Mouse (Mus musculus): ENCODE measurements around the gene Arhgef2. TPM values are rescaled to one million over a fixed set of nuclear protein-coding genes. Genes with fewer than 3 reads are reported as not detected.
A peak's percentile ranks its signal among the peaks of the same experiment; 100 is the strongest.

The Arhgef2 gene
- polyA plus RNA-seq, 1 experiment from 2014 or later, result 210 TPM

- Histone ChIP-seq H3K9ac (replicated peaks; ENCODE audit: low read depth, low read length) (no peak overlapping the region), H3K4me2 (ENCODE audit: low read length) (no peak overlapping the region), H3K4me3 (replicated peaks; ENCODE audit: low read length) (no peak overlapping the region), H3K36me3 (ENCODE audit: control insufficient read depth, insufficient read depth) (peaks cover 25% of the 10 kb centered on the region), H3K9me3 (ENCODE audit: control insufficient read depth, low read length) (no peaks in the 10 kb centered on the region), H3K4me1 (replicated peaks; ENCODE audit: control insufficient read depth, insufficient read depth, low read length) (peaks cover 37% of the 10 kb centered on the region), H3K27me3 (replicated peaks; ENCODE audit: control insufficient read depth, insufficient read depth, low read length) (no peaks in the 10 kb centered on the region), H3K27ac (ENCODE audit: low read length) (no peak overlapping the region)
- ATAC-seq, result no peak
- 83% methylated on average over 13 of the region's 13 CpGs for WGBS
Observed at GRCm38 (mm10) chr3:88629244-88629643, 23.5 kb downstream of the Arhgef2 start.

GRCm38 (mm10) chr3:88630018-88630417, 24.3 kb downstream of the Arhgef2 start:
- H3K27ac ChIP-seq (ENCODE audit: low read length), result no peak overlapping the region
- H3K4me2 ChIP-seq (ENCODE audit: low read length), result no peak overlapping the region
- H3K9ac ChIP-seq (replicated peaks; ENCODE audit: low read depth, low read length), result no peak overlapping the region
- peaks cover 29% of the 10 kb centered on the region for H3K4me1 ChIP-seq (replicated peaks; ENCODE audit: control insufficient read depth, insufficient read depth, low read length)
- H3K4me3 ChIP-seq (replicated peaks; ENCODE audit: low read length), result no peak overlapping the region
- peaks cover 33% of the 10 kb centered on the region for H3K36me3 ChIP-seq (ENCODE audit: control insufficient read depth, insufficient read depth)
- no peaks in the 10 kb centered on the region for H3K27me3 ChIP-seq (replicated peaks; ENCODE audit: control insufficient read depth, insufficient read depth, low read length)
- WGBS, result 77% methylated on average over 9 of the region's 9 CpGs
- ATAC-seq, result no peak
- H3K9me3 ChIP-seq (ENCODE audit: control insufficient read depth, low read length), result no peaks in the 10 kb centered on the region

- 62% methylated on average over 6 of the region's 6 CpGs for WGBS
- H3K4me2 ChIP-seq (ENCODE audit: low read length), result no peak overlapping the region
- no peak for ATAC-seq
- peaks cover 20% of the 10 kb centered on the region for H3K4me1 ChIP-seq (replicated peaks; ENCODE audit: control insufficient read depth, insufficient read depth, low read length)
- no peaks in the 10 kb centered on the region for H3K9me3 ChIP-seq (ENCODE audit: control insufficient read depth, low read length)
- no peak overlapping the region for H3K27ac ChIP-seq (ENCODE audit: low read length)
- H3K9ac ChIP-seq (replicated peaks; ENCODE audit: low read depth, low read length), result no peak overlapping the region
- no peaks in the 10 kb centered on the region for H3K27me3 ChIP-seq (replicated peaks; ENCODE audit: control insufficient read depth, insufficient read depth, low read length)
- H3K36me3 ChIP-seq (ENCODE audit: control insufficient read depth, insufficient read depth), result peaks cover 42% of the 10 kb centered on the region
- H3K4me3 ChIP-seq (replicated peaks; ENCODE audit: low read length), result no peak overlapping the region
Observed at GRCm38 (mm10) chr3:88630849-88631341, 25.1 kb downstream of the Arhgef2 start.

GRCm38 (mm10) chr3:88631921-88632587, 26.3 kb downstream of the Arhgef2 start:
- no peak overlapping the region for H3K27ac ChIP-seq (ENCODE audit: low read length)
- H3K9ac ChIP-seq (replicated peaks; ENCODE audit: low read depth, low read length), result no peak overlapping the region
- no peak overlapping the region for H3K4me3 ChIP-seq (replicated peaks; ENCODE audit: low read length)
- ATAC-seq, result 0 out of 2 replicates have a peak, but pooled peaks have one; percentile 5
- H3K36me3 ChIP-seq (ENCODE audit: control insufficient read depth, insufficient read depth), result peaks cover 53% of the 10 kb centered on the region
- H3K27me3 ChIP-seq (replicated peaks; ENCODE audit: control insufficient read depth, insufficient read depth, low read length), result no peaks in the 10 kb centered on the region
- H3K4me1 ChIP-seq (replicated peaks; ENCODE audit: control insufficient read depth, insufficient read depth, low read length), result peaks cover 9% of the 10 kb centered on the region
- WGBS, result 87% methylated on average over 12 of the region's 12 CpGs
- no peaks in the 10 kb centered on the region for H3K9me3 ChIP-seq (ENCODE audit: control insufficient read depth, low read length)
- no peak overlapping the region for H3K4me2 ChIP-seq (ENCODE audit: low read length)

- Histone ChIP-seq H3K27ac (ENCODE audit: low read length) (no peak overlapping the region), H3K4me1 (replicated peaks; ENCODE audit: control insufficient read depth, insufficient read depth, low read length) (0 out of 2 replicates have a peak, but pooled peaks cover 4% of the 10 kb centered on the region), H3K9me3 (ENCODE audit: control insufficient read depth, low read length) (no peaks in the 10 kb centered on the region), H3K4me3 (replicated peaks; ENCODE audit: low read length) (no peak overlapping the region), H3K36me3 (ENCODE audit: control insufficient read depth, insufficient read depth) (peaks cover 55% of the 10 kb centered on the region), H3K4me2 (ENCODE audit: low read length) (no peak overlapping the region), H3K27me3 (replicated peaks; ENCODE audit: control insufficient read depth, insufficient read depth, low read length) (no peaks in the 10 kb centered on the region), H3K9ac (replicated peaks; ENCODE audit: low read depth, low read length) (no peak overlapping the region)
- 94% methylated on average over 10 of the region's 10 CpGs for WGBS
- ATAC-seq, result no peak
Observed at GRCm38 (mm10) chr3:88633056-88633455, 27.3 kb downstream of the Arhgef2 start.

- no peaks in the 10 kb centered on the region for H3K9me3 ChIP-seq (ENCODE audit: control insufficient read depth, low read length)
- ATAC-seq, result no peak
- H3K4me1 ChIP-seq (replicated peaks; ENCODE audit: control insufficient read depth, insufficient read depth, low read length), result no peaks in the 10 kb centered on the region
- H3K4me2 ChIP-seq (ENCODE audit: low read length), result no peak overlapping the region
- 91% methylated on average over 19 of the region's 19 CpGs for WGBS
- no peak overlapping the region for H3K9ac ChIP-seq (replicated peaks; ENCODE audit: low read depth, low read length)
- H3K4me3 ChIP-seq (replicated peaks; ENCODE audit: low read length), result no peak overlapping the region
- no peak overlapping the region for H3K27ac ChIP-seq (ENCODE audit: low read length)
- peaks cover 64% of the 10 kb centered on the region for H3K36me3 ChIP-seq (ENCODE audit: control insufficient read depth, insufficient read depth)
- no peaks in the 10 kb centered on the region for H3K27me3 ChIP-seq (replicated peaks; ENCODE audit: control insufficient read depth, insufficient read depth, low read length)
Observed at GRCm38 (mm10) chr3:88635506-88636275, 29.9 kb downstream of the Arhgef2 start.

- Histone ChIP-seq H3K27me3 (replicated peaks; ENCODE audit: control insufficient read depth, insufficient read depth, low read length) (no peaks in the 10 kb centered on the region), H3K9me3 (ENCODE audit: control insufficient read depth, low read length) (no peaks in the 10 kb centered on the region), H3K4me2 (ENCODE audit: low read length) (no peak overlapping the region), H3K36me3 (ENCODE audit: control insufficient read depth, insufficient read depth) (peaks cover 62% of the 10 kb centered on the region), H3K9ac (replicated peaks; ENCODE audit: low read depth, low read length) (no peak overlapping the region), H3K27ac (ENCODE audit: low read length) (no peak overlapping the region), H3K4me3 (replicated peaks; ENCODE audit: low read length) (no peak overlapping the region), H3K4me1 (replicated peaks; ENCODE audit: control insufficient read depth, insufficient read depth, low read length) (no peaks in the 10 kb centered on the region)
- ATAC-seq, result no peak
- 87% methylated on average over 8 of the region's 8 CpGs for WGBS
Observed at GRCm38 (mm10) chr3:88636555-88636986, 30.8 kb downstream of the Arhgef2 start.

- Histone ChIP-seq H3K4me3 (replicated peaks; ENCODE audit: low read length) (no peak overlapping the region), H3K36me3 (ENCODE audit: control insufficient read depth, insufficient read depth) (peaks cover 58% of the 10 kb centered on the region), H3K9ac (replicated peaks; ENCODE audit: low read depth, low read length) (no peak overlapping the region), H3K27ac (ENCODE audit: low read length) (no peak overlapping the region), H3K27me3 (replicated peaks; ENCODE audit: control insufficient read depth, insufficient read depth, low read length) (no peaks in the 10 kb centered on the region), H3K4me2 (ENCODE audit: low read length) (no peak overlapping the region), H3K9me3 (ENCODE audit: control insufficient read depth, low read length) (no peaks in the 10 kb centered on the region), H3K4me1 (replicated peaks; ENCODE audit: control insufficient read depth, insufficient read depth, low read length) (no peaks in the 10 kb centered on the region)
- 98% methylated on average over 5 of the region's 5 CpGs for WGBS
- ATAC-seq, result no peak
Observed at GRCm38 (mm10) chr3:88637134-88637533, 31.4 kb downstream of the Arhgef2 start.

GRCm38 (mm10) chr3:88639239-88639638, 33.5 kb downstream of the Arhgef2 start:
- H3K27ac ChIP-seq (ENCODE audit: low read length), result no peak overlapping the region
- H3K36me3 ChIP-seq (ENCODE audit: control insufficient read depth, insufficient read depth), result peaks cover 68% of the 10 kb centered on the region
- H3K9ac ChIP-seq (replicated peaks; ENCODE audit: low read depth, low read length), result no peak overlapping the region
- H3K4me2 ChIP-seq (ENCODE audit: low read length), result no peak overlapping the region
- H3K9me3 ChIP-seq (ENCODE audit: control insufficient read depth, low read length), result no peaks in the 10 kb centered on the region
- no peaks in the 10 kb centered on the region for H3K27me3 ChIP-seq (replicated peaks; ENCODE audit: control insufficient read depth, insufficient read depth, low read length)
- ATAC-seq, result no peak
- no peak overlapping the region for H3K4me3 ChIP-seq (replicated peaks; ENCODE audit: low read length)
- H3K4me1 ChIP-seq (replicated peaks; ENCODE audit: control insufficient read depth, insufficient read depth, low read length), result no peaks in the 10 kb centered on the region
- WGBS, result 97% methylated on average over 12 of the region's 12 CpGs
